Mouse (Mus musculus) neutrophil, adult 5-6 weeks (primary cell): ENCODE measurements around the gene Deup1. TPM values are rescaled to one million over a fixed set of nuclear protein-coding genes. Genes with fewer than 3 reads are reported as not detected.
A peak's percentile ranks its signal among the peaks of the same experiment; 100 is the strongest.
"Not testable (repeated sequence)": the region's sequence is repeated elsewhere in the genome, so short reads cannot be mapped to it uniquely, and the experiment has no call there.

ENCODE experiments used
- ATAC-seq: fragments of 151-379, 151-347 bp; 2 replicates; pipeline ENCODE4 v1.8.0; 2017; ENCODE audit warnings: mild to moderate bottlenecking, moderate TSS enrichment; ENCODE audit not compliant: insufficient number of reproducible peaks, poor library complexity, low FRiP score, severe bottlenecking; ENCODE audit errors: extremely low read depth
- total RNA-seq: library from RNA; stranded (forward); fragments of 200-1000 nt; gene quantifications from 2 replicates; pipeline ENCODE4 v1.2.3, GENCODE M21; 2017

Deup1 gene
- total RNA-seq, 1 experiment from 2014 or later: not detected

DNA sequence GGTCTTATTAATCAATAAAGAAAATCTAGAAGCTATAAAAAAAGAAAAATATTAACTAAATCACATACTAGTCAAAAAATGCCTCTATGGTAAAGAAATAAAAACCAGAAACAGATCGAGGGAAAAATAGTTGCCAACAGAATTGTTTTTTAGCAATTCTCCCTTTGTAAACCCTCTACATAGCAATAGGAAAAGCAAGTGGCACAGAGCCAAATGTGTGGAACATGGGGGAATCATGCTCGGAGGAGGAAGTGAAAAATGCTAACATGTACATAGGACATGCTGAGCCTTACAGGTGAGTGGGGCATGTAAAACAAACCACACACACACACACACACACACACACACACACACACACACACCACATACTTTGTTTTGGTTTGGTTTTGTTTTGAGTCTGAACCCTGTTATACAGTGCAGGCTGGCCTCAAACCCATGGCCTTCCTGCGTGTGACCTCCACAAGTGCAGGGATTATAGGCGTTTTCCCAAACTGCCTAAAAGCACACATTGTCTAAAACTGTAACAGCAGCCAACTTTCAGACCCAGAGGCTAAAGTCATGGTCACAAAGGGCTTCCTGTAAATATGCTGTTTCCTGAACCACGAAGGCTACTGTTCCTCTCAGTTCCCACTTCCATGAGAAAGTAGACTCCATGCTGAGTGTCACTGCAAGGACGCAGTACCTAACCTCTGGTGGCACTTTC lies 27.4 kb downstream of the Deup1 start:
- ATAC-seq: no peak

DNA sequence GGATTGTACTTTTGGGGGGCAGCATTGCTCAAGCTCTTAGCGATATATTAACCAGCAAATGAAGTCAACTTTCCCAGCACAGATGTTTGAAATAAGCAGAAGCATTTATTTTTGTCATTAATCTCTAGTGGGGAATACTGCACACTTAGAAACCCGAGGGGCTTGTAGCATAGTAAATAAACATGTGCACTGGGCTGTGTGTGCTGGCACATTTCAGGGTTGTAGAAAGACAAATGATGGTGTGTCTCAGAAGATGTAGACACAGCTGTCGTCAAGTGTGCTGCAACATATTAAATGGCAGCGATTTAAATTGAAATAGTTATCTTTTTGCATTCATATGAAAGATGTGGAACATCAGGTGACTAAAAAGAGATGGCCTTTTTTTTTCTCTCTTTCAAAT lies 31.1 kb downstream of the Deup1 start:
- no peak for ATAC-seq

DNA sequence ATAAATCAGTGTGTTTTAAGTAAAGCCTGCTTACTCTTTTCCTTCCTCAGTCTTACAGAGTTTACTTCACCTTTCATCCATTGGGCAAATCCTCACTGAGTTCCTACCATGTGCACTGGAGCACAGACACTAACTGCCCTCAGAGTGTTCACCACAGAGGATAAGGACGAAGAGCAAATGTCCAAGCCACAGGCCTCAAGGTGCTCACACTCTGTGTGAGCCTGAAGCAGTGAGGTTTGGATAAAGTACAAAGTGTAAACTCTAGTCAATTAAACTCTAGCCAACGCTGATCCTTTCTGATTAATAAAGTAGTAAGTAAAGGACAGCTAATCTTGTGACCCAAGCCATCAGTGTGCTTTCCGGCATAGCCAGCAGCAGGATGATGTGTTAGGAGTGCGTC lies 33.6 kb downstream of the Deup1 start:
- no peak for ATAC-seq

DNA sequence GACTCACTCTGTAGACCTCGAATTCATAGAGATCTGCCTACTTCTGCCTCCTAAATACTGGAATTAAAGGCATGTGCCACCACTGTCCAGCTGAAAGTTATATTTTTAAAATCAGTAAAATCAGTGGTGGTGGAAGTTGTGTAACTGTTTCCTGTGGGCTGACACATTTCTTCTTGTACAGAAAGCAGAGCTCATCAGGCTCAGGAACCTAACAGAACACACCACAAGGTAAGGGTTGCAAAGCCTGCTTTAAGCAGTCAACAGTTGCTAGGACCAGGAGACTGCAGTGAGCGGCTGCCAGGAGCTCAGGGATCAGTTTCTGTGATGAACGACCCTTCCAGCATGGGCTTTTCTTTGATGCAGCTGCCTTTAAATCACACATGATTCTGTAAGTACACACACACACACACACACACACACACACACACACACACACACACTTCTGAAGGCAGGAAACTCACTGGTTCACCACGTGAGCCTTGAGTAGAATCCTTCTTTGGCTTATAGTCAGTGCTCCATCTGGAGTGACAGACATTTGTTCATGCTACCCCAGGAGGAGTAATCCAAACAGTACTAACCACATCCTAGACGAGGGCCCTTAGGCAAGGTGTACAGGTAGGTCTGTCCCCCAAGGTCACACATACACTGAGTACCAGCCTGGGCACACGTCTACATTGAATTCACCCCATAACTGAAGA lies 40.4 kb downstream of the Deup1 start:
- no peak for ATAC-seq

DNA sequence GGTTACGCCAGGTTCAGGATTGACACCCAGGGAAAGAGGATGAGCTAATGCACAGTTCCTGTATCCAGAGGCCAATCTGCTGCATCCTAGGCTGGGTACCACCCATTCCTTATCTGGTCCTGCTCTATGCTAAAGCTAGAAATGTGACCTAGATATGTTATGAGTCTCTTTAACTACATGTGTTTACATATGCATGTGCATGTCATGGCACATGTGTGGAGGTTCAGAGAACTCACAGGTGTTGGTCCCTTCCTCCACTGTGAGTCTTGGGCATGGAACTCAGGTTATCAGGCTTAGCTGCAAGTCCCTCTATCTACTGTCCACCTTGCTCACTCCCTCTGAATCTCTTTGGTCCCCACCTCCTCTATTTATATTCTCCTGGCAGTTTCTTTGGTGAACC lies 41.8 kb downstream of the Deup1 start:
- ATAC-seq: no peak

DNA sequence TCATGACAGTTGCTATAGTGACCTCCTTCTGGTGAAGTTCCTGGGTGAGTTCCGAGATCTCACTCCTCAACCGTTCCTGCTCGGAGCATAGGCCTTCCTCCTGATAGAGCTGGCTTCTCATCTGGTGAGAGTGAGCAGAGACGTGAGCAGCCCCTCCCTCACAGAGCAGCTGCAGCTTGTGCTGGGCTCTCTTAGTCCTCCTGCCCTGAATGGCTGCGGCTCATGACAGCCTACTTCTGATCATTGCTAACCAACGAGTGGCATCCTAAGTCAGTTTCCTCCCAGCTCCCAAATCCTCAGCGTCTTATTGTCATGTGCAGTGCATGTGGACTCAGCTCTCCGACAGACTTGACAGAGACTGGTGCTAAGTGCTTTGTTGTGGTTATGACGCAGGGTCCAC lies 43.5 kb downstream of the Deup1 start:
- no peak for ATAC-seq

DNA sequence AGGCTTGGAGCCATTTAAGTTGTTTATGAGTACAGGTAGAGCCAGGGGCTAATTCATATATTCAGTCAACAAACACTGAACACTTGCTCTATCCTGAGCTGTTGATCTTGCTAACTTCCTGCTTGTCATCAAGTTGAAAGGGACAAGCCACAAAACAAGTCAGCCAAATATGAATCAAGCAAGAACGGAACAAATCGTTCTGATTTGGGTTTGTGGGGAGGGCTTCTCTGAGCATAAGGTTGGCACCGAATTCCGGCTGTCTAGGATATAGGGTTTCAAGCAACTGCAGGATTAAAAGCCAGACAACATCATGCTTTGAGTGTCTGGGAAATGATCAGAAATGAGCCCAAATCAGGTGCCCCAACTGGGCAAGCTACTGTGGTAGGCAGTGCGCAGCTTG lies 45.7 kb downstream of the Deup1 start:
- ATAC-seq: no peak

DNA sequence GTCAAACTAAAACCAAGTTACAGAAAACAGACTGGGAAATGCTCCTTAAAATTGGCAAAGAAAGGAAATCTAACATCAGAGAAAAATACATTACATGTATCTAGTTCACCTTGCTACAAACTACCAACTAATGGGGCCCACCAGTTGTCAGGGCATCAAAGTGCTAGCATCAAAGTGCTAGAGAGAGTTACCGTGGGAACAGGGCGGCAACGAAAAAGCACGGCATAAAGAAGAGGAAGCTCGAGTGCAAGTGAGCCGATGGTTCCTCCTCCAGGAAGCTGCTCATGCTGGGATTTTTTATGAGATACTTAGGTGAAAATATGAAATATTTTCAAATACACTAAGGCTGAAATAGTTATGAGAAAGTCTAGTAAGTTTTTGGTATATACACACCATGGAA lies 47.6 kb downstream of the Deup1 start:
- no peak for ATAC-seq

DNA sequence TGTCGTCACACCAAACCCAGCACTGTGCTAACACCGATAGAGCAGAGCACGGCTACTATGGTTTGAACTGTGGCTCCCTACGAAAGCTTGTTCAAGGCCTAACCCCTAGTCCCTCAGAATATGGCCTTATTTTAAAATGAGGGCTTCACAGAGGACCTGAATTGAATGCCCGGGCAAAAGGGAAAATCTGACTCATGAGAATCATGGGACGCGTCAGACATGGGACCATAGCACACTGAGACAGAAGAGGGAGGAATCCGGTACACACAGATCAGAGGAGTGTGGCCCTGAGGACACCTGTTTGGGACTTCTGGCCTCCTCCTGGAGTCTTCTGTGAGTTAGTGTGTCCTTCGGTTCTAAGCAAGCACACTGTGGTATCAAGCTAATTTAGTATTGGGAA lies 48.8 kb downstream of the Deup1 start:
- no peak for ATAC-seq

DNA sequence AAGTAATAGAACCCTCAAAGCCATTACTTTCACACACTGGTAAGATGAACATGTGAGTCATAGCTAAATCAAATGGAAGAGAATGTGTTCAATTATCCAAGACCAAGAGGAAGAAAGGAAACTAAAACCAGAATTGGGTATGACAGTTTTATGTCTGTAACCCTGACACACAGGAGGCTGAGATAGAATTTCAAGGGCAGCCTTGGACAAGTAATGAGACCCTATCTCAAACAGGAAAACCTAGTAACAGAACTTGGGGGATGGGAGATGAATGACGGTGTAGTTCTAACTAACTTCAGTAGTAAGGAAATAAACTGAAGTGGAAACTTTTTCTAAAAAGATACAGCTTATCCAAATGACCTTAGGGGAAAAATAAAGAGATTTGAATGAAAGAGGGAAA lies 49.3 kb downstream of the Deup1 start:
- ATAC-seq: no peak

DNA sequence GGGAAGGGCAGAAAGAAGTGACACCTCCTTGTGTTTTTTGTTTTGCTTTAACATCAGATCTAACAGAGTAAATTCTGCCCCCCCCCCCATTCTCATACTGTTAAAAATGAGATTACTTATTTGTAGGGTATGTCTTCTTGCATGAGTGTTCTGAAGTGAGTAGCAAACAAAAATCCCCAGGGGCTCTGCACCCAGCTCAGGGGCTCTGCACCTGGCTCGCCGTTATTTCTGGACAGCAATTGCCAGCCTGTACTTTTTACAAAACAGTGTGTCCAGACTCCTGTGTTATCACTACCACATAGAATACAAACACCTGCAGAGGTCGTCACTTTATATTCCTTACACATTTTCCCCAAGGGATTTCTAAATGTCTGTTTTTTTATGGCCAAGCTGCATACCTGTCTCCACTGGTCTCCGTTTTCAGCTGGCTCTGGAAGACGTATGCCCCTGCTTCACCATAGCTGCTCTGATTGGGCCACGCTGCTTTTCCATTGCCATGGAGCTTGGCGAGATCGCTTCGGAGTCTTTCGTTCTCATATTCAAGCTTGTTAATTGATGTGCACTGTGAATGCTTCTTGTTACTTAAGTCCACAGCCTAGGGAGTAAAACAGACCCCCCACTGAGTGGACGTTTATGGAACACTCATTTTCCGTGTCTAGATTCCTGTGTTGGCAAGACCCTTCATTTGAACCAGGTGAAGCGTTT lies 52.8 kb downstream of the Deup1 start:
- ATAC-seq: no peak

DNA sequence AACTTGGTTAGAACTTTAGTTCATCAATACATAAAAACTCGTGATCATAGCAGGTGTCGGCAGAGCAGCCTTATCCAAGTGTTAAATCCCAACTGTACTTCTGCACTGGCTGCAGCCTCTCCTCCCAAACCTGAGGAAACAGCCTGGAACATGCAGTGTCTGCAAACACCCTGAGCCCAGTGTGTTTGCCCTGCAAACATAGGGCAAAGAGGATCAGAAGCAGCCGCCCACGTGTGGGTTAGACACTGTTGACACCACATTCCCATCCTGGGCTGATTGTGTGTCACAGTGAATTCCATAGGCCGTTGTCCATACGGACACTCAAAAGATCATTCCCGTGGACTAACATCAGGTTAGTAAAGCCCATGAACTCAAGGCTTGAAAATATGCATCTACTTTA lies 65.4 kb downstream of the Deup1 start:
- ATAC-seq: no peak

DNA sequence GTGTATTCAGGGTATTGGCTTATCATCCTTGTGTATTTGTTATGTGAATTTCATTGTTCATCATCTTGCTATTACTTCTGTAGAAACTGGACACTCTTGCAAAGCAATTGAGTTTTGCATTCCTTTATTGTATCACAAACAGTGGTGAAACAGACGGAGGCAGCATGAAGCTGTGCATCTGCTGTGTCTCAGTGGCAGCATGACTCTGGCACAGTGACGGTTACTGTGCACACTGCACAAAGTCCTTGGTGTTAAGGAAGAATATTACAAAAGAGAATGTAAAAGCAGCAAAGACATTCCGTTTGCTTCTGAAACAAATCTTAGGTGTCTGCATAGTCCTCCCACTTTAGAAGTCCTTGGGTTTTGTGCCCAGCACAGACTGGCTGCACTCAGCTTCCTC lies 67.3 kb downstream of the Deup1 start:
- ATAC-seq: no peak

DNA sequence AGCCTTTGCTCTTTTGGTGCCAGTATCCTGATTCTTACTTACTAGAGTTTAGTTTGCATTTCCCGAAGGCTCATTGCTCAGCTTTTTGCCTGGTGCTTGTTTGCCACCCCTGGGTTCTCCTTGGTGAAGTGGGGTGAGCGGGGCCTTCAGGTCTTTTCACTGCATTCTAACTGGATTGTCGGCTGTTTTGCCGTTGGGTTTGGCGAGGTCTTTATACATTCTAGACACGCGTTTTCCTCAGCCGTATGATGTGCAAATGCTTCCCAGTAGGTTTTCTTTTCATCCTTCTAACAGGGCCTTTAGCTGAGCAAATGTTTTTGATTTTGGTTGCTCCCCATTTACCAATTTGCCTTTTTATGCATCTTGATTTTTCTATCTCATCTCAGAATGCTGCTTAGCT lies 74.4 kb downstream of the Deup1 start:
- ATAC-seq: no peak

DNA sequence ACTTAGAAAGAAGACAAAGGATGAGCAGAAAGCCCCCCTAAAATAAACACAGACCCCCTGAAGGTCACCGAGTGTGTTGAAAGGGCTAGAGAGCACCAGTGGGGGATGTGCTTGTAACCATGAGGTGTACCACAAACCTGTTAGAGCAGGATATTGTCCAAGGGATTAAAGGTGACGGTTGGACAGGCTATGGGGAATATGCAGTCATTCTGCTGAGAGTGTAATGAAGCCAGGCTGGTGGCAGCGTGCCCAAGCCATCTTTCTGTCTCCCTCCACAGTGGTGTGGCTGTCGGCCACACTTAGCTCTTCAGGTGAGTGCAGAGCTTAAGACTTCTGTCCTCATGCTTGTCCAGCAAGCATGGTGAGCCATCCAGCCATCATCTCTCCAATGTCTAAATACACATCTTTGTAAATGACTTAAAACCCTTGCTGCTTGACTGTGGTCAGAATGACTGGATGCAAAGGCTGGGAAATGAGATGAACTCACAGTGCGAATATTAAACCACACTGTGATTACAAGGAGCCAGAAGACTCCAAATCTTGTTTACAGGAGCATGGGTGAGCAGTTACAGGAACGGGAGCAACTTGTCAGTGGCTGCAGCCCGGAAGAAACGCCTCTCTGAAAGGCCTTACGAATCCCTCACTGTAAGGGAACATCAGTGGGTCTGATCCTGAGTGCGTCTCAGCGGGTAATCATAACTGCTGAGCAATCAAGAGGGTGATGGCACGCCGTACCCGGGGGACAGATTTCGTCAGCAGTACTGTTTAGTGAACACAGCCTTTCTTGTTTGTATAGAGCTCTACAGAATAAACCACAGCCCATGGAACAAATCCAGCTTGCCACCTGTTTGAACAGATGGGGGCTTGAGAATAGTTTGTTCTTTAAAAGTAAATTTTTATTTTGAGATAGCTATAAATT lies 75.5 kb downstream of the Deup1 start:
- ATAC-seq: no peak

DNA sequence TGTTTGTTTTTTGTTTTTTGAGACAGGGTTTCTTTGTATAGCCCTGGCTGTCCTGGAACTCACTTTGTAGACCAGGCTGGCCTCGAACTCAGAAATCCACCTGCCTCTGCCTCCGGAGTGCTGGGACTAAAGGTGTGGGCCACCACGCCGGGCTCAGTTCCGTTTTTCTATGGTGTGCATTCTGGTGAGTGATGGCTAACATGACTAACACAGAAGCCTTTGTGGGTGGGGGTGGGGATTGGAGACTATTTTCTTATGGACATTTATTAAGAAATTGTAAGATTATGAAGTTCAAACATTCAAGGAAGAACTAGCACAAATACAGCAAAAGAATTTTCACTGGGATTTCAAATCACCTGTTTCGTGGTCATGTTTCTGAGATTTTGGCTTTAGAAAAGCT lies 76.7 kb downstream of the Deup1 start:
- not testable (repeated sequence) for ATAC-seq

DNA sequence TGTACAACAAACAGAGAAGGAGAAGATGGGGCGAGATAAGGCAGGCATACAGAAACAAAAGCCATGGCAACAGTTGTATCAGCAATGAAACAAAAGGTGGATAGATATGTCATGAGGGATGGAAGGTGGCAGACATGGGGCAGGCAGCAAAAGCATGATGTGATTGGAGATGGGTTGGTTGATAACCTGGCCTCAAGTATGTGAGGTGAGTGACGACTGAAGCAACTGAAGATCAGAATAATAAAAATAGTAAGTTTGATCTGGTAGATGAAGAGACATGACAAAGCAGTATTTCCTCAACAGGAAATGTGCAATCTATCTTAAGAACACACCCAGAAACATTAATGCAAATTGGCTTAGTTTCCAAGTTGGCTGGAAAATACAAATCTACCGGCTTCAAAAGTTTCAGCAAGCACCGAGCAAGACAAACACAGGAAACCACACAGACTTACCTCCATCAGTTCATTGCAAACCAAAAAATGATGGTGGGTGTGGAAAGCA lies 77.2 kb downstream of the Deup1 start:
- ATAC-seq: peak; percentile 33; the same call in 1 of the 2 replicates

DNA sequence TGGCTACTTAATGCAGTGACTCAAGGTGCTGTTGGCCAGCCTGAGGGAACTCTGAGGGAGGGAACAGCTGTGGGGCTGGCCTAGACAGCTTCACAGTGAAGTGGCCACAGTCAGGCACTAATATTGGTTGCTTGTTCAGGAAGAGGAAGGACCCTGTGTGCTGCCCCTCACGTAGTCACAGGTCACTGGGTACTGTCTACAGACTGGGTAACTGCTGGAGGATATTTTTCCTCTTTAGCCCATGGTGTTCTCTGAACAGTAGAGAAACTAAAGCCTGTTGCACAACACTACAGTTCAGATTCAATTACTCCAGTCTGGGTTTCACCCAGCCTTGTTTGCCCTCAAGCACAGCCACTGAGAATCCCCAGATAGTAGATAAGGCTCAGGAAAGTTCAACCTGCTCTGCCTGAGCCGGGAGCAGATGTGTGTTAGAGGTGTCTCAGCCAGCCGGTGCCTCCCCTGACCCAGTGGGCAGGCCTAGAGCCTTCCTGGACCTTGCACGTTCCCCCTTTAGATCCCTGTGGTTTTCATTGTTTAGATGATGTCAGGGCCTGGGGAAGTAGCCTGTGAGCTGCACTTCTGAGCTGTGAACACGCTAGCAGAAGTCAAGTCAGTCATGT lies 85.9 kb downstream of the Deup1 start:
- ATAC-seq: no peak
